Mouse (Mus musculus) B cell, adult 62 days (primary cell): ENCODE data around the gene Rplp1. TPM values are rescaled to one million over a fixed set of nuclear protein-coding genes. Genes with fewer than 3 reads are reported as not detected.

Experiments used
- total RNA-seq: library from RNA; stranded (reverse); gene quantifications from 4 replicates; pipeline ENCODE4 v1.2.4, GENCODE M21; 2023

The Rplp1 gene
- 5,008 to 5,202 TPM (median 5,087 TPM) in 4 replicates for total RNA-seq

DNA sequence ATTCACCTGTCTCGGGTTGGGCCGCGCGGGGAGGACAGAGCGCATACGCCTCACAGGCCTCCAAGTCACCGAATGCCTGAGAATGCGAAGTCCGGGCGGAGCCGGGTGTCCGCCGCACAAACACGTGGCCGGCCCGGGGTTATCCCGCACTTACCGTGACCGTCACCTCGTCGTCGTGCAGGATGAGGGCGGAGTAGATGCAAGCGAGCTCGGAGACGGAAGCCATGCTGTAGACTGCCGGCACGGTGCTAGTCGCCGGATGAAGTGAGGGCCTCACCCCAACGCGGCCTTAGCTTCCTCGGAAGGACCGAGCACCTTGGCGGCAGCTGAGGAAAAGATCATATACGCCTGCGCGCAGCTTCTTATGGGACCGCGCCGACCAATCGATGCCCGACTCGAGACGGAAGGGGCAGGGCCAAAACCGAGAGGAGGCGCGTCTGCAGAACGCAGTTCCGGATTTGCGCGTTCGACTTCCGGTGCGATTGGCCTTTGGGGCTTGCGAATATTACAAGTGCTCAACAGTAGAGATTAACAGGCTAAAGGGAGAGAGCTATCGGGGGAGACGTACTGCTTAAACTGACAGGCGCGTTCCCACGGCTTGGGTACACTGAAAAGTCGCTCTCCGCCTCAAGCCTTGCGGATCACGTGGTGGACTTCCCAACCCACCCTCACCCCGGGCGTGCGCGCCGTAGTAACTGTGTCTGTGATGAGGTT lies at the start of gene Rplp1:
Rplp1 (minus strand) TSS at position 340 of the 714 bp plus-strand sequence.

DNA sequence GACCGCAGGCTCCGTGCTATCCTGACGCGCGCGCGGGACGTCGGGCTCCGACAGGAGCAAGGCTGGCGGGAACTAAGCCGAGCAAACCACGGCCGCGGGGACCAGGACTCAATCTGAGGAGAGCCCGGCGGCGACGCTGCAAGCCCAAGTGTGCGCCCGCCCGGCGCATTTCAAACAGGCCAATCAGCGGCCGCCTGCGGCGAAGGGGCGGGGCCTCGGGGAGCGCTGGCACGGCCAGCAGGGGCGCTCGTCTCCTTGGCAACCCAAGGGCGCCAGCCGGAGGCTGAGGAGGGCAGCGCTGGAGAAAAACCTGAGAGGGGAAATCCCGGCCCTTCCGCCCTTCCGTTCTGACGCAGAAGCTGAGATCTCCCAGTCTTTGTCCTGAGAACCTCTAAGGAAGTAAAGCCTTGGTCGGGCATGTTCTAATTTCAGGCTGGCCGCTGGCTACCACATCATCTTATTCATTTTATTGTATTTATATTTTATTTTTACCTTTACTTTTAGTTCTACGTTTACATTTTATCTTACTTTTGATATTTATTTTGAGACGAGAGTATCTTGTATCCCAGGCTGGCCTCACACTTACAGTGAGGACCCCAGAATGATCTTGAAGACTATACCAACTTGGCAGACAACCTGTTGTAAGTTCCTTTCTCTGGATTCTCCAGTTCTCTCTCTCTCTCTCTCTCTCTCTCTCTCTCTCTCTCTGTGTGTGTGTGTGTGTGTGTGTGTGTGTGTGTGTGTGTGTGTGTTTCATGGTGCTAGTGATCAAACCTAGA lies 32.5 kb upstream of the Rplp1 start, which contains the start of gene Kif23:
Kif23 (minus strand) TSS at position 152 of the 779 bp plus-strand sequence.

Other genes starting within 250 kb of the Rplp1 start
- gene Kif23, start 32.2 kb upstream of the Rplp1 start, total RNA-seq: 11.7 to 20.0 TPM (median 16.3 TPM) in 4 replicates
- gene Paqr5, start 112.3 kb upstream of the Rplp1 start, total RNA-seq: not detected in 4 replicates
- 7.5 to 11.2 TPM (median 10.3 TPM) in 4 replicates for gene Glce, start 208.1 kb upstream of the Rplp1 start, total RNA-seq